Mouse (Mus musculus): ENCODE measurements around the gene Casp8ap2.

DNA sequence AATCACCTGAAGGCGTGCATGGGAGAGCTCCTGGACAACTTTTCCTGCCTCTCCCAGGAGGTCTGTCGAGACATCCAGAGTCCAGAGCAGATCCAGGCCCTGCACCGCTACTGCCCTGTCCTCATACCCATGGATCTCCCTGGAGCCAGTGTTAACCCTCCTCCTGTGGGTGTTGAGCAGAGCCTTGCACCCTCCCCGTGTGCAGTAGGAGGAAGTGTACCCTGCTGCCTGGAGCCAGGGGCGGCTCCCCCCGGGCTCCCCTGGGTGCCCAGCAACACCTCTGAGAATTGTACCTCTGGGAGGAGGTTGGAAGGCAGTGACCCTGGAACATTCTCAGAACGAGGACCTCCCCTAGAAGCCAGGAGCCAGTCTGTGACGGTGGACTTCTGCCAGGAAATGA, 35.4 kb upstream of the Casp8ap2 start:
- TF ChIP-seq CTCF (IDR thresholded peaks at IDR 0.05): no peak
- no peak for TF ChIP-seq POLR2A (IDR thresholded peaks at IDR 0.05; ENCODE audit: insufficient read depth, low read depth, low read length)
- no peak for TF ChIP-seq EP300 (IDR thresholded peaks at IDR 0.05; ENCODE audit: insufficient read depth, low read depth, low read length)
